Comparison of ENCODE assay signal across 8 mouse cellular contexts in genomic region chr2:31139991-31140771, GRCm38 (mm10). TPM values are rescaled to one million over a fixed set of nuclear protein-coding genes. Genes with fewer than 3 reads are reported as not detected.
DNase-seq lines count a peak whose midpoint lies in the region; ATAC-seq and TF ChIP-seq lines count a peak whose summit lies in the region.

No protein-coding gene starts in this region.

- no peaks in the 10 kb centered on the region for H3K36me3 ChIP-seq in heart, adult 2 months (ENCODE audit: control insufficient read depth, insufficient read depth, low read length)
- H3K36me3 ChIP-seq in forebrain, embryonic 14.5 days (ENCODE audit: control insufficient read depth, insufficient read depth, low read length): no peaks in the 10 kb centered on the region
- H3K36me3 ChIP-seq in liver, embryonic 15.5 days (replicated peaks): no peaks in the 10 kb centered on the region

- peak overlapping the region; percentile 98 for H3K4me3 ChIP-seq in heart, adult 2 months
- peak overlapping the region; percentile 88 for H3K4me3 ChIP-seq in forebrain, embryonic 14.5 days (ENCODE audit: low read depth, low read length)
- H3K4me3 ChIP-seq in liver, embryonic 15.5 days (replicated peaks): peak overlapping the region; percentile 73

- H3K27ac ChIP-seq in heart, adult 2 months: no peak overlapping the region
- no peak overlapping the region for H3K27ac ChIP-seq in forebrain, embryonic 14.5 days (ENCODE audit: low read depth, low read length)
- H3K27ac ChIP-seq in liver, embryonic 15.5 days (replicated peaks): no peak overlapping the region

- peak overlapping the region; percentile 92 for H3K4me2 ChIP-seq in forebrain, embryonic 14.5 days (ENCODE audit: low read length)
- peak overlapping the region; percentile 96 for H3K4me2 ChIP-seq in liver, embryonic 15.5 days

- ATAC-seq in forebrain, embryonic 14.5 days: no peak
- no peak for ATAC-seq in liver, embryonic 15.5 days (ENCODE audit: insufficient read depth)
- no peak for ATAC-seq in megakaryocyte progenitor cell, adult 5-6 weeks (replicated peaks; ENCODE audit: poor library complexity)

- intact Hi-C loops in heart, adult 2 months (cut with DNase I): loop anchor here (2.0 to 5.0 kb wide), 2 partner anchors 33 to 51 kb away; no protein-coding TSS in a partner anchor

- TF ChIP-seq EP300 in heart, adult 2 months (IDR thresholded peaks at IDR 0.05; ENCODE audit: insufficient read depth, low read depth, low read length): no peak

- peaks cover 13% of the 10 kb centered on the region for H3K4me1 ChIP-seq in heart, adult 2 months (ENCODE audit: control insufficient read depth, insufficient read depth, low read length)
- H3K4me1 ChIP-seq in forebrain, embryonic 14.5 days (ENCODE audit: control insufficient read depth, insufficient read depth, low read length): 0 out of 2 replicates have a peak, but pooled peaks cover 6% of the 10 kb centered on the region
- H3K4me1 ChIP-seq in liver, embryonic 15.5 days (replicated peaks): peaks cover 60% of the 10 kb centered on the region

- no peak for TF ChIP-seq POLR2A in heart, adult 2 months (IDR thresholded peaks at IDR 0.05; ENCODE audit: insufficient read depth, low read depth, low read length)

- no peak overlapping the region; the same call in 1 of the 2 replicates for H3K9ac ChIP-seq in heart, adult 2 months (ENCODE audit: low read depth, low read length)
- H3K9ac ChIP-seq in forebrain, embryonic 14.5 days (ENCODE audit: low read length): peak overlapping the region; percentile 85
- 0 out of 2 replicates have a peak overlapping the region, but pooled peaks have one; percentile 73 for H3K9ac ChIP-seq in liver, embryonic 15.5 days

- peaks cover 6% of the 10 kb centered on the region; the same call in 1 of the 2 replicates for H3K79me2 ChIP-seq in heart, adult 2 months (replicated peaks; ENCODE audit: control insufficient read depth, insufficient read depth, low read length)

- no peak for DNase-seq in heart, adult 2 months
- no peak for DNase-seq in heart, adult 8-10 months (ENCODE audit: low spot score)
- DNase-seq in CD4-positive helper T cell, adult 2 months (ENCODE audit: low read depth, low spot score): peak; percentile 37
- no peak for DNase-seq in forebrain, embryonic 14.5 days (ENCODE audit: low spot score)
- DNase-seq in gastrocnemius, adult 18-20 months (ENCODE audit: low spot score): no peak
- DNase-seq in urinary bladder, postnatal 10 days (ENCODE audit: low spot score): no peak

- WGBS in heart, adult 2 months: 61% methylated on average over 12 of the region's 12 CpGs
- 83% methylated on average over 12 of the region's 12 CpGs for WGBS in forebrain, embryonic 14.5 days
- 49% methylated on average over 12 of the region's 12 CpGs for WGBS in liver, embryonic 15.5 days (ENCODE audit: insufficient replicate concordance)

- H3K9me3 ChIP-seq in forebrain, embryonic 14.5 days (replicated peaks; ENCODE audit: control insufficient read depth, low read length): no peaks in the 10 kb centered on the region
- no peaks in the 10 kb centered on the region for H3K9me3 ChIP-seq in liver, embryonic 15.5 days (replicated peaks)

- no peak for TF ChIP-seq CTCF in heart, adult 2 months (IDR thresholded peaks at IDR 0.05)

- no peaks in the 10 kb centered on the region for H3K27me3 ChIP-seq in heart, adult 2 months (ENCODE audit: control insufficient read depth, insufficient read depth, low read length)
- H3K27me3 ChIP-seq in forebrain, embryonic 14.5 days (replicated peaks; ENCODE audit: control insufficient read depth, insufficient read depth, low read length): no peaks in the 10 kb centered on the region
- peaks cover 28% of the 10 kb centered on the region for H3K27me3 ChIP-seq in liver, embryonic 15.5 days

RNA-seq across cellular contexts. Expression of gene Fnbp1, which starts 1.6 kb away (rescaled TPM):
- 10 to 100 TPM; 49.0 to 53.6 TPM for total RNA-seq in heart, adult 2 months (2021)
- 40.3 and 46.1 TPM in 2 replicates for polyA plus RNA-seq in heart, adult 2 months (2012; rRNA removed)
- 10 to 100 TPM; 47.2 to 63.1 (median 52.7) TPM for total RNA-seq in heart, adult 8-10 months (2022)
- 7.9 and 12.3 TPM in 2 replicates for polyA plus RNA-seq in forebrain, embryonic 14.5 days (2014; fragmentation: Nextera tagmentation; extraction: Ambion mirVana)
- polyA plus RNA-seq in liver, embryonic 15.5 days (2015; fragmentation: Nextera tagmentation; extraction: Ambion mirVana): 5.1 and 6.1 TPM in 2 replicates
- 10 to 100 TPM in 1 of 2 experiments, 1 to 10 TPM in 1; 9.2 to 11.9 TPM for total RNA-seq in gastrocnemius, adult 18-20 months (2021)
- 30.7 and 44.8 TPM in 2 replicates for total RNA-seq in megakaryocyte progenitor cell, adult 5-6 weeks (2015)
- 20.9 and 44.7 TPM in 2 replicates for total RNA-seq in megakaryocyte progenitor cell, adult 5-6 weeks (2017)

RNA-seq across cellular contexts. Expression of gene Gpr107, which starts 11.9 kb away (rescaled TPM):
- total RNA-seq in heart, adult 2 months (2021): 10 to 100 TPM; 29.0 to 30.9 TPM
- polyA plus RNA-seq in heart, adult 2 months (2012; rRNA removed): 16.0 and 32.3 TPM in 2 replicates
- 10 to 100 TPM; 27.1 to 34.5 (median 29.8) TPM for total RNA-seq in heart, adult 8-10 months (2022)
- polyA plus RNA-seq in forebrain, embryonic 14.5 days (2014; fragmentation: Nextera tagmentation; extraction: Ambion mirVana): 26.8 and 28.3 TPM in 2 replicates
- 10.4 and 11.5 TPM in 2 replicates for polyA plus RNA-seq in liver, embryonic 15.5 days (2015; fragmentation: Nextera tagmentation; extraction: Ambion mirVana)
- 10 to 100 TPM; 21.7 to 23.4 TPM for total RNA-seq in gastrocnemius, adult 18-20 months (2021)
- 9.9 and 12.1 TPM in 2 replicates for total RNA-seq in megakaryocyte progenitor cell, adult 5-6 weeks (2015)
- total RNA-seq in megakaryocyte progenitor cell, adult 5-6 weeks (2017): 13.6 and 15.2 TPM in 2 replicates
